Mouse (Mus musculus) kidney, postnatal 36 days (tissue): Measurements from ENCODE around the gene 2700049A03Rik.

Experiments
- DNase-seq, 2 experiments: peaks; one replicate each; pipeline ENCODE4 v3.0.0; 2021 to 2022; ENCODE audit warnings: mixed read lengths in 2 of 2

The 2700049A03Rik gene

DNA sequence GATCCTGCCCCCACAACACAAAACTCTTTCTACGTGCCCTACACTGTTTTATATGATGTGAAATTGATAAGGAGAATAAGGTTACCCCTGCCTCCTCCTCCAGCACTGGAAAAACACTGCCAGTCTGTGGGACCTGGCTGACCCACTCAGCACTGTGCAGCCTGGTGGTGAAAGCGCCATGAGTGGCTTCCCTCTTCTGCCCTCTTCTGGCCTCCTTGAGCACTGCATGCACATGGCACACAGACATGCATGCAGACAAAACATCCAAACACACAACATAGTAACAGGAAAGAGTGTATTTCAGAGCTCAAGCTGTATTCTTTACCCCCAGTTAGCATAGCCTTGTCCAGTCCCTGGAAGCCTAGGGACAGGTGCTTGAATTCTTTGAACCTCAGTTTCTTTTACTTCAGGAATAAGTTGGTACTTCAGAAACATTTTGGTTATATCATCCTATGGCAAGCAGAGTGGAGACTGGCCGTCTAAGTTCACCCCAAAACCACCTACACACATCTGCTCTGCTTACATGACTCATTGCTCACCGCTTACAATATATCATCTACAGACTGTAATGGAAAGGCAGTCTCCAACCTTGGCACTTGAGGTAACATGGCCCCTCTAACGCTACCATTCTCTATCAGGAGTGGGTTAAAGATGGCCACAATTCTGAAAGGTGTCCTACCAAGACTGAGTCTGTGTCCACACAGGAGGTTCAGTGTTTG is 138.0 kb downstream of the 2700049A03Rik start:
- DNase-seq, result peak in 1 of 2 experiments; percentile 24

DNA sequence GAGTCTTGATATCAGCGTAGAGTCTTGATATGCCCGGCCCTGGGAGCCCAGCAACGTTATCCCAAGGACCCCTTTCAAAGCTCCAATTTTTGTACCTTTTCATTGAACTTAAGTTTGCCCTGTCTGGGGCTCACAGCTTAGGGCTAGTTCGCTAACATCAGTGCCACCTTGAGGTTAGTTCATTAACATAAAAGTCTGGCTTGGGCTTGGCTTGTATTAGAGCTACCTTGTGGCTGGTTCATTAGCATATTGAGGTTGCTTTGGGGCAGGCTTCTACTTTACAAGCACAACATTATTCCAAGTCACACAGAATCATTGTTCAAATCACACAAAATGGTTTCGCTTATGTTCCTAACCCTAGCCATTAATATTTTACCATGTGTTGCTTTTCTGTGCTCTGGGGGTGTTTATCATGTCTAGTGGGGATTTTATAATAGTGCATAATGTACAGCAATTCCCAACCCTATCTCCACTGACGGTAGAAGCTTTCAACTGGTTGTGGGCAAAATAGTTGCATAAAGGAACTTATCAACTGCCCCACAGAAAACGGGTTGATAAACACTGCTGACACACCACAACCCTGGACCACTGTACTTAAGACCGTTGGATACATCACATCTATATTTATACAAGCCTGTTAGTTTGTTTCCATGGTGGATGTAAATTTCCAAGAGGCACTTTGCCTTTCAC is 139.4 kb downstream of the 2700049A03Rik start:
- DNase-seq, result no peak

DNA sequence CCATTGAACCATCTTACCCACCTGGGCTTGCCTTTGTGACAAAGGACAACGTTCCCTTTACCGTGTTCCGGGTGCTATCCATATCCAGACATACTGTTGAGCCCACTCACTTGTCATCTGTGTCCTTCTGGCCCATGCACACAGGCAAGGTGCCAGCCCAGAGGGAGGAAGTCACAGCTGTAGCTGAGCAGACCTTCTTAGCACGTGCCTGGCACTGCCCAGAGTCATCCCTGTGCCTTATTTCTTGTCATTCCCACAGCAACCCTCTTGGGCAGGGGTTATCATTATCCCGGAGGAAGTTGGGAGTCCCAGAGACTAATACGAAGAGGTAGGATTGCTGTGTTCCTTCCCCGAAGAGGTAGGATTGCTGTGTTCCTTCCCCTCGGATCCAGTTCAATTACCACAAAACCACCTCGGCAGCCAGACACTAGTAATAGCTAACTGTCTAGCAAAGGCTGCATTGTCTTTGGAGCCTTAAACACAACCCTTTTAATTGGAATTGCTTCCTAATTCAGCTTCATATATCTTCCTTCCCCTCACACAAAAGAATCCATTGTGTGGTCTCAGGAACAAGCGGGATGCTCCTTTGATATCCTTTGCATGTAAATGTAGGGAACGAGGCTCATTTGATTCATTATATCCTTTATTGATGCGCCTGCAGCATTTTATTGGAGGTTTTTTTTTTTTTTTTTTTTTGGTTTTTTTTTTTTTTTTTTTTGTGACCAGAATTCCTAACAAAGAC is 143.0 kb downstream of the 2700049A03Rik start:
- DNase-seq, result no peak

DNA sequence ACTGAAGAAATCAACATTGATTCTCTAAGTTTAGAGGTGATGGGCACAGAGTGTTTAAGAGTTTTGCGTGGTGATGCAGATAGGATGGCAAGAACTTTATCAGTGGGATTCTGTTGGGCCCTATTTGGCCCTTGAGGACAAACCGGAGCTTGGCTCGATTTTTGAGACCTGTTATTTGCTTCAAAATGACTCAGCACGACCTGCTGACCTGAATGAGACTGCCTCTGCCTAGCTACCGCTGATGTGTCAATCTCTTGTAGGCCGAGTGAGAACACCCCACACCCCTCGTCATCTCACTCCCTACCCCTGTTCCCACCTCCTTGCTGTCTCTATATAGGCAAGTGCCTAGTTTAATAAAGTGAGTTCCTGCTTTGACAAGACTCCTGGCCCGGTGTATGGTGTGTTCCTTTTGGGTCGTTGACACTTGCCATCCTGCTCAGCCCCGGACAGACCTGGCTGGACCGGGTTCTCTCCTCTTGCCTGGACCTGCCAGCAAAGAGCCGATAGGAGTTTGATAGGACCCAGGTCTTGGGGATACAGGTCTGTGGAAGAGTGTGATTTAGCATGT is 144.6 kb downstream of the 2700049A03Rik start:
- no peak for DNase-seq

DNA sequence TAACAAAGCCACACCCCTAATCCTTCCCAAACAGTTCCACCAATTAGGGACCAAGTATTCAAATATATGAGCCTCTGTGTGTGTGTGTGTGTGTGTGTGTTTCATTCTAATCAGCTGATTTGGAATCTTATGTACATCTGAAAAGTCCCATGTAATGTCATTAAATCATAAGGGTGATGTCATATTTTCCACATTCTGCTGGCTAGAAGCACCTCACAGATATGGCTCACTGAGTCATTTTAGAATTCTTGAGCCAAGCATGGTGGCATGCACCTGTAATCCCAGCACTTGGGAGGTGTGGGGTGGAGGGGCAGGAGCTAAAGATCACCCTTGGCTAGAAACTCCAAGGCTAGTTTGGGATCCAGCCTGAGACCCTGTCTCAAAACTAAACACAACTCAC is 148.8 kb downstream of the 2700049A03Rik start:
- DNase-seq, result no peak

DNA sequence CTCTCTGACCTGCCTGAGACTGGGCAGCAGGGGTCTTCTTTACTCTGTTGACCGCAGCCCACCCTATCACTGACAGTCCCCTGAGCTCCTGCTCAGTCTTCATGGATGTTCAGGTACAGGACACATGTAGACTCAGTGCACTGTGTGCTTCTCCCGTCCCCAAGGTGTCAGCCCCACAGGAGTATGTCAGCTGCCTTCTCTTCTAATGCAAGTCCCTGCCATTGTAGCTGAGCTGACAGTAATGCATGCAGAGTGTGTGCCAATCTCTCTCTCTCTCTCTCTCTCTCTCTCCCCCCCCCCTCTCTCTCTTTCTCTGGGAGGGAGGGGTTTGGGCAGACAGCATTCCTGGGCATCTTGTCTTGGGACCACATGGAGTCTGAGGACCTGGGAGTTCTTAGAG is 153.8 kb downstream of the 2700049A03Rik start:
- no peak for DNase-seq
